Mouse (Mus musculus): ENCODE results near the gene Fam71e2. TPM values are rescaled to one million over a fixed set of nuclear protein-coding genes. Genes with fewer than 3 reads are reported as not detected.

The Fam71e2 gene
- polyA plus RNA-seq, 1 experiment from 2014 or later, result not detected

DNA sequence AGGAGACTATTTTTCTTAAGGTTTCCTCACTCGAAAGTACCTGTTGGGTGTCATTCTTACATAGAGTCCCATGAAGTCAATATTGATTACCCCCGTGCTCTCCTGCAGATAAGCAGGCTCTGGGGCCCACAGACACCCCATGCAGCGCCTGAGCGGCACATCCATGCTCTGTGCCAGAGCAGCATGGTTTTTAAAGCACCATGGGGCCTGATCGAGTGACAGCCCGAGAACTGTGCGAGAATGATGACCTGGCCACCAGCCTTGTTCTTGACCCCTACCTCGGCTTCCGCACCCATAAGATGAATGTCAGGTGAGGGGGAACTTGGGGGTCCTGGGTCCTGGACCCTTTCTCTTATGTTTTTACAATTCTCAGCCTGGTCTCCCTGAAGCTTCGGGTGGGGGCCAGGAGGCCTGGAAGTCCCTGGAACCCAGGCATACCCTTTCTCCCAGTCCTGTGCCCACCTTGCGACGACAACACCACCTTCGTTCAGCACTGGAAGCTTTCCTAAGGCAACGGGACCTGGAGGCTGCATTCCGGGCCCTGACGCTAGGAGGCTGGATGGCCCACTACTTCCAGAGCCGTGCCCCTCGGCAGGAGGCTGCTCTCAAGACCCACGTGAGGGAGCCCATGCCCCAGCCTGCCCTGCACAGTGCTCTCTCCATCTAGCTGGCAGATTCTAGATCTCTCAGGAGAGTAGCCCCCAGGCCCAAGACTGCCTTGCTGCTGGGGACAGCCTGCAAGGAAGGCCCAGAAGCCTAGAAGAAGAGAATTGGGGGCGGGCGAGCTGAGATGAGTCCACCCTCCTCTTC lies 29.2 kb downstream of the Fam71e2 start:
- no peaks in the 10 kb centered on the region for H3K27me3 ChIP-seq
- no peaks in the 10 kb centered on the region for H3K9me3 ChIP-seq
- peaks cover 53% of the 10 kb centered on the region for H3K4me1 ChIP-seq
- WGBS, result 81% methylated on average over 21 of the region's 21 CpGs
- ATAC-seq (ENCODE audit: low FRiP score), result no peak
- H3K4me3 ChIP-seq (replicated peaks), result no peak overlapping the region
- peak overlapping the region; percentile 93 for H3K27ac ChIP-seq
- H3K9ac ChIP-seq, result peak overlapping the region; percentile 94
- peak overlapping the region; percentile 92 for H3K4me2 ChIP-seq
- H3K36me3 ChIP-seq (replicated peaks), result peaks cover 28% of the 10 kb centered on the region

DNA sequence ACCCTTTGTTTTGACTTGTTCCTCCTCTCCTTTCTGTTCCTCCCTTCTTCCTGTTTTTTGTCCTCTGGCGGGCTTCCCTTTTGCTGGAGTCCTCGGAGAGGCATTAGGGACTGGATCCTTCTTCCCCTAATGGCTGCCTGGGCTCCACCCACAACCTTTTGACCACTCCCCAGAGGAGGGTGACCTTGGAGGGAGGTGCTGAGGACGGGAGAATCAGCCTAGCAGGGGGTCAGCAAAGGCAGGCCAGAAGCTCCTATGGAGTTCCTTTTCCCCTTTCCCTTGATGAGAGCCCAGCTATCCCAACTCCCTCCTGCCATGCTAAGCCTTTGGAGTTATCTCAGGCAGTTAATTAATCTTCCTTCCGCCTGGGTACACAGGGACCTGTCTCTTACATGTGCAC lies 30.0 kb downstream of the Fam71e2 start:
- WGBS, result 1% methylated on average over 4 of the region's 4 CpGs
- Histone ChIP-seq H3K4me3 (replicated peaks) (peak overlapping the region; percentile 73), H3K27ac (peak overlapping the region; percentile 93), H3K4me1 (peaks cover 46% of the 10 kb centered on the region), H3K4me2 (peak overlapping the region; percentile 92), H3K36me3 (replicated peaks) (peaks cover 21% of the 10 kb centered on the region), H3K27me3 (no peaks in the 10 kb centered on the region), H3K9ac (peak overlapping the region; percentile 94), H3K9me3 (no peaks in the 10 kb centered on the region)
- ATAC-seq (ENCODE audit: low FRiP score), result no peak

DNA sequence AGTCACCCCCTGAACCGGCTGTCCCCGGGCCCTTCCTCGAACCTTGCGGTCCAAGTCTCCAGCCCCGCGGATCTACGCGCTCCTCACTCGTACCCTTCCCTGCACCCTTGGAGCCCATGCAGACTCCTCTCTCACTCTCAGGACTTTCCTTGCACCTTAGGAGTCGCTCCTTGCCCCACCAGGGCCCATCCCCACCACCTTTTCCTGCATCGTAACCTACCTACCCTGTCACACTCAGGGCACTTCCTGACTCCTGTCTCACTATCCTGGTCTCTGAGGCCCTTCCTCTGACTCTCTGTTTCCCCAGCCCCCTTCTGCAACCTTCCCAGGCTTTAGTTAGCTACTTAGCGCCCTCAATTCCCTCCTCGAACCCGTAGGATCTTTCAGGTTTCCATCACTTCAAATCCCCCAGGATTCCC lies 30.8 kb downstream of the Fam71e2 start:
- peak overlapping the region; percentile 73 for H3K4me3 ChIP-seq (replicated peaks)
- WGBS, result under 1% methylated on average over 14 of the region's 14 CpGs
- peak overlapping the region; percentile 92 for H3K4me2 ChIP-seq
- peak; percentile 46 for ATAC-seq (ENCODE audit: low FRiP score)
- H3K9ac ChIP-seq, result peak overlapping the region; percentile 94
- no peaks in the 10 kb centered on the region for H3K27me3 ChIP-seq
- peaks cover 41% of the 10 kb centered on the region for H3K4me1 ChIP-seq
- H3K9me3 ChIP-seq, result no peaks in the 10 kb centered on the region
- H3K27ac ChIP-seq, result peak overlapping the region; percentile 93
- peaks cover 14% of the 10 kb centered on the region for H3K36me3 ChIP-seq (replicated peaks)

DNA sequence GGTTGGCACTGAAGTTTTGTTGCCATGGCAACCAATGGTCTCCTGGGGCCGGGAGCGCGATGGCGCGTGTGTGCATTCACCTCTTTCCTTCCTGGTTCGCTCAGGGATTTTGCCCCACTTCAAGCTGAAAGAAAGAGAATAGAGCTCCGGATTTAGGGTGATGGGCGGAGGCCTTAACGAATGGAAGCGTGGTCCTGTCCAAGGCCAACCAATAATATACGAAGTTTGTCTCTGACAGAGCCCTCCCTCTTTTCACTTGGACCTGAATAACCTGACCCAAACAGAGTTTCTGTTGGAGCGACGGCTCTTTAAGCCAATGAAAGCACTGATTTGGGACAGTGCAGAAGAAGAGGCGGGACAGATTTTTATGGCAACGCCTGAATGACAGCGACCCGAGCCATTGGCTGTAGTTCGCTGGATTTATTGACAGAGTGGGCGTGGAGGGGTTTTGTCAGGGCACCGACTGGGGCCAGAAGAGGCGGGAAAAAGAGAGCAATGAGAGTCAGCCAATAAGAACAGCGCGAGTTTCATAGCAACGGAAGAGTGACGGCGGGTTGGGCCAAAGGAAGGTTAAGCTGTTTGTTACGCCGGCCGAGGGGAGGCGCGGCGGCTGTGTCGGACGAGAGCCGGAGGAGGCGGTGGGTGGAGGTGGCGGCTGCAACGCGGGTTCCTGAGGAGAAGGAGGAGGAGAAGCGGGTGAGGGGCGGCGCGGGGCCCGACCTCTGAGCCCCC lies 31.4 kb downstream of the Fam71e2 start, which contains the start of gene Kmt5c:
TSS of gene Kmt5c (plus strand) at position 572 of the 732 bp plus-strand sequence.
- Histone ChIP-seq H3K4me2 (peak within 1 kb of the TSS; percentile 92), H3K27me3 (no peaks in the 10 kb centered on the region), H3K4me3 (replicated peaks) (peak within 1 kb of the TSS; percentile 73), H3K4me1 (peaks cover 41% of the 10 kb centered on the region), H3K9me3 (no peaks in the 10 kb centered on the region), H3K9ac (peak within 1 kb of the TSS; percentile 94), H3K27ac (peak within 1 kb of the TSS; percentile 93), H3K36me3 (replicated peaks) (peaks cover 14% of the 10 kb centered on the region)
- peak; percentile 98 for ATAC-seq (ENCODE audit: low FRiP score)
- WGBS, result under 1% methylated on average over 42 of the region's 44 CpGs

GRCm38 (mm10) chr7:4739041-4739543 lies 32.0 kb downstream of the Fam71e2 start:
- Histone ChIP-seq H3K4me1 (peaks cover 41% of the 10 kb centered on the region), H3K4me2 (peak overlapping the region; percentile 57), H3K36me3 (replicated peaks) (peaks cover 13% of the 10 kb centered on the region), H3K27me3 (no peaks in the 10 kb centered on the region), H3K9ac (peak overlapping the region; percentile 36; the same call in 1 of the 2 replicates), H3K9me3 (no peaks in the 10 kb centered on the region), H3K27ac (peak overlapping the region; percentile 88), H3K4me3 (replicated peaks) (peak overlapping the region; percentile 73)
- ATAC-seq (ENCODE audit: low FRiP score), result no peak; the same call in 1 of the 2 replicates
- WGBS, result 38% methylated on average over 10 of the region's 10 CpGs

DNA sequence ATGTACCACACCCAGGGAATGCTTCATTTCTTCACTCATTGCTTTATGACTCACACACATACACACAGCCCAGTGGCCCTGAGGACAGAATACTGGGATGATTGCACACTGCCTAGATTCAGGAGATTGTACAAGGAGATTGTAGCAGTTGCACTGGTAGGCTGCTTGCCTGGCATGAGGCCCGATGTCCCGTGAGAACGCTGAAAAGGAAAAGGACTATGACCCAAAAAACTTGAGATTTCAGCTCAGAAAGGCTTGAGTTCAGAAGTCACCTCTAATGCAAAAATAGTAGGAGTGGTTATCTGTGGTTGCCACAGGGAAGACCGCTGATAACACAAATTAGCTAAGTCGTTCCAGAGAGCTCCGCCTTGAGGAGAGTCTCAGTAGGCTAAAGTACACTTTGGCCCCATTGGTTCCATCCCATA lies 38.1 kb downstream of the Fam71e2 start:
- Histone ChIP-seq H3K9me3 (no peaks in the 10 kb centered on the region; the same call in 1 of the 2 replicates), H3K4me2 (no peak overlapping the region), H3K9ac (no peak overlapping the region), H3K36me3 (replicated peaks) (no peaks in the 10 kb centered on the region), H3K27me3 (0 out of 2 replicates have a peak, but pooled peaks cover 2% of the 10 kb centered on the region), H3K4me3 (replicated peaks) (no peak overlapping the region), H3K4me1 (no peaks in the 10 kb centered on the region), H3K27ac (no peak overlapping the region)
- no peak for ATAC-seq (ENCODE audit: low FRiP score)
- 74% methylated on average over 6 of the region's 6 CpGs for WGBS

- H3K27ac ChIP-seq, result no peak overlapping the region
- WGBS, result 87% methylated on average over 5 of the region's 5 CpGs
- H3K4me1 ChIP-seq, result no peaks in the 10 kb centered on the region
- H3K36me3 ChIP-seq (replicated peaks), result no peaks in the 10 kb centered on the region
- ATAC-seq (ENCODE audit: low FRiP score), result no peak
- 0 out of 2 replicates have a peak, but pooled peaks cover 2% of the 10 kb centered on the region for H3K27me3 ChIP-seq
- no peak overlapping the region for H3K4me3 ChIP-seq (replicated peaks)
- H3K9me3 ChIP-seq, result no peaks in the 10 kb centered on the region; the same call in 1 of the 2 replicates
- no peak overlapping the region for H3K9ac ChIP-seq
- H3K4me2 ChIP-seq, result no peak overlapping the region
These were observed 40.0 kb downstream of the Fam71e2 start for GRCm38 (mm10) chr7:4731090-4731489.

DNA sequence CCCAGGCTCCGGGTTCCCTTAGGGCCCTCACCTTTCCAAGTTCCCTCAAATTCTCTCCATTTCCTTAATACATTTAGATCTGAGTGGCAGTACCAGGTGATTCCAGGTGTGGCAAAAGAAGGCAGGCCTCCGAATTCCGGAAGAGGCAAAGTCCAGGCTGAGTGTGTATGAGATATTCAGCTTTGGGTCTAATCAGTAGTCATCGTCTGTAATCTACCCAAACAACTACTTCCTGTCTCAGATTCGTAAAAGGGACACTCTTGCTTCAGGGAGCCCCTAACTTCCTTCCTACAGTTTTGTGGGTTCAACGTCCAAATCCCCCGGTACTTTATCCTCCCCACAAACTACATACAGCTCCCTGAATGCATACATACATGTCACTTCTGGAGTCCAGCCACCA lies 45.9 kb downstream of the Fam71e2 start, which contains the start of gene Tmem150b:
TSS of gene Tmem150b (minus strand) at position 81 of the 400 bp plus-strand sequence.
- H3K36me3 ChIP-seq (replicated peaks), result no peaks in the 10 kb centered on the region
- WGBS, result 88% methylated on average over 7 of the region's 7 CpGs
- no peaks in the 10 kb centered on the region; the same call in 1 of the 2 replicates for H3K9me3 ChIP-seq
- H3K27ac ChIP-seq, result no peak within 1 kb of the TSS
- no peak within 1 kb of the TSS; the same call in 1 of the 2 replicates for H3K9ac ChIP-seq
- H3K4me2 ChIP-seq, result no peak within 1 kb of the TSS
- no peak within 1 kb of the TSS for H3K4me3 ChIP-seq (replicated peaks)
- H3K27me3 ChIP-seq, result no peaks in the 10 kb centered on the region
- H3K4me1 ChIP-seq, result no peaks in the 10 kb centered on the region; the same call in 1 of the 2 replicates
- ATAC-seq (ENCODE audit: low FRiP score), result no peak

DNA sequence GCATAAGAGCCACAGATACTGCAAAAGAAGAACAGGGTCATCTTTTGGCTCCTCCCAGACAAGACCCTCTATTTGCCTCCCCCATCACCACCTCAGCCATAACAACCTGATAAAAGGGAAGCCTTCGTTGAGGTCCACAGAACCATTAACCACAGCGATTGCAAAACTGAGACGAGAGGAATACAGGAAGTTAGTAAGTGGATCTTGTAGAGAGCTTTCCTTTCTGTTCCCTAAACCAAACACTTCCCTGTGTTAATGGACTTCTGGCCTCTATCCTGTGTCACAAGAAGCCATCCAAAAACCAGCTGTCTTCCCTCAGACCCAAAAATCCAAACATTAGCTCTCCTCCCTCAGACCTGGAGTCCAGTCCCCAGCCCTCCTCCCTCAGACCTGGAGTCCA lies 46.7 kb downstream of the Fam71e2 start:
- no peak for ATAC-seq (ENCODE audit: low FRiP score)
- Histone ChIP-seq H3K4me3 (replicated peaks) (no peak overlapping the region), H3K4me2 (no peak overlapping the region), H3K9me3 (no peaks in the 10 kb centered on the region), H3K4me1 (no peaks in the 10 kb centered on the region; the same call in 1 of the 2 replicates), H3K27me3 (no peaks in the 10 kb centered on the region), H3K36me3 (replicated peaks) (no peaks in the 10 kb centered on the region), H3K27ac (no peak overlapping the region), H3K9ac (no peak overlapping the region; the same call in 1 of the 2 replicates)
- 98% methylated on average over 3 of the region's 3 CpGs for WGBS

GRCm38 (mm10) chr7:4723508-4723907 lies 47.6 kb downstream of the Fam71e2 start:
- 0 out of 2 replicates have a peak, but pooled peaks have one; percentile 27 for ATAC-seq (ENCODE audit: low FRiP score)
- Histone ChIP-seq H3K27ac (no peak overlapping the region), H3K27me3 (no peaks in the 10 kb centered on the region), H3K9me3 (no peaks in the 10 kb centered on the region), H3K9ac (peak overlapping the region; percentile 30; the same call in 1 of the 2 replicates), H3K4me2 (peak overlapping the region; percentile 51), H3K4me3 (replicated peaks) (0 out of 2 replicates have a peak overlapping the region, but pooled peaks have one; percentile 22), H3K36me3 (replicated peaks) (no peaks in the 10 kb centered on the region), H3K4me1 (no peaks in the 10 kb centered on the region; the same call in 1 of the 2 replicates)
- 35% methylated on average over 12 of the region's 12 CpGs for WGBS

DNA sequence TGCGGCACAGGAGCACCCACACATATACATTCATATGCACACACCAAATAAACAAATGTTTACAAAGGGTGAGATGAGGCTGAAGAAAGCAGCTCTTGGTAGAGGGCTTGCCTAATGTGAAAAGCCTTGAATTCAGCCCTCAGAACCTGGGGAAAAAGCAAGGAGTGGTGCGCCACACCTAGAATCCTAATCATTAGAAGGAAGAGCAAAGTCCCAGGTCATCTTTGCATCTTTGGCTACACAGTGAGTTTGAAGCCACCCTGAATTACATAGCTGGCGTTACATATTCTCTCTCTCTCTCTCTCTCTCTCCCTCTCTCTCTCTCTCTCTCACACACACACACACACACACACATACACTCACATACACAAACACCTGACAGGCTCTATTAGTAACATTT lies 51.8 kb downstream of the Fam71e2 start:
- 91% methylated on average over 3 of the region's 3 CpGs for WGBS
- Histone ChIP-seq H3K4me1 (no peaks in the 10 kb centered on the region; the same call in 1 of the 2 replicates), H3K27me3 (no peaks in the 10 kb centered on the region), H3K4me3 (replicated peaks) (no peak overlapping the region), H3K4me2 (no peak overlapping the region), H3K9ac (no peak overlapping the region), H3K36me3 (replicated peaks) (peaks cover 29% of the 10 kb centered on the region), H3K9me3 (no peaks in the 10 kb centered on the region), H3K27ac (no peak overlapping the region)
- no peak for ATAC-seq (ENCODE audit: low FRiP score)

DNA sequence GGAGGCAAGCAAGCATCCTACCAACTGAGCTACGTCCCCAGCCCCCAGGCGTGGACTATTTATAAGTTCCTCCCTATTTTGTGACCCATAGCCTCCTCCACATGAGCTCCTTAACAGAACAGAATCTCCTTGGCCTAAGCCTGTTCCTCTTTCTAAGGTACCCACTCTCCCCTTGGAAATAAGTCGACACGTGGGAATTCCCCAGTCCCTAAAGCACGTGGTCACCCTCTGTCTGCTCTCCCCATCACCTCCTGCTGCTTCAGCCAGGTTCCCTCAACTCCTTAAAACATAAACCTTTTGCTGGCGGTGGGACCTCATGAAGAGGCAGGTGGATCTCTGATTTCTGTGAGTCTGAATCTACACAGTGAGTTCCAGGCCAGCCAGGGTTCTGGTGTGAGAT lies 54.1 kb downstream of the Fam71e2 start:
- ATAC-seq (ENCODE audit: low FRiP score), result no peak
- H3K36me3 ChIP-seq (replicated peaks), result peaks cover 52% of the 10 kb centered on the region
- 77% methylated on average over 6 of the region's 6 CpGs for WGBS
- no peaks in the 10 kb centered on the region for H3K4me1 ChIP-seq
- no peak overlapping the region for H3K9ac ChIP-seq
- H3K4me2 ChIP-seq, result no peak overlapping the region
- H3K9me3 ChIP-seq, result no peaks in the 10 kb centered on the region
- H3K27me3 ChIP-seq, result no peaks in the 10 kb centered on the region
- H3K4me3 ChIP-seq (replicated peaks), result no peak overlapping the region
- no peak overlapping the region for H3K27ac ChIP-seq
